16 mouse cellular contexts compared by ENCODE assay signal in the genomic region with DNA sequence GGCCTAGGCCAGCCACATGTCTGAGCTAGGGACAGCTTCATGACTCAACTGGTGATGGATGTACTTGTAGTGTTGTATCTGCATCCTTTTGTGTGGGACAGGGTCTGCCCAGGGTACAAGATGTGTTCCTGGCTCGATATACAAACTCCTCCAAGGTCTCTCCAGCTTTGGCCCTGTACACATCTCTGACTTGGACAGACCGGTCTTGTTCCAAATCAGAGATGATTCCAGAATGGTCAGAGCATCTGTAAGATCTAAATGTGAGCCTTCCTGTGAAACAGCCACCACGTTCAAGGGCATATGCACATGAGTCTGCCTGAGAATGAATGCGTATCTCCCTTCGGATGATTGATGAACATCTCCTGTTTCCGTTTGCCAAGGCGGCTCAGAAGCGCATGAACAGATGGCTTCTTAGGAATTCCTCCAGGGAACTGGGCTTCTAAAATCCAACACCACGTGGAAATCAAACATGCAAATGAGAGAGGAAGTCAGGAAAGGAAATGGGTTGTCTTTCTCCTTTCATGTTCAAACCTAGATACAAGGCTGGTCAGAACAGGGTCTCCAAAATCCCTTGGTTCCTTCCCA.
A peak's percentile ranks its signal among the peaks of the same experiment; 100 is the strongest.
DNase-seq lines count a peak whose midpoint lies in the region; ATAC-seq and TF ChIP-seq lines count a peak whose summit lies in the region.
"Had no signal": no experiment of that assay in that cellular context is flagged by ENCODE, and none has a peak within 500 bp of the region (broad histone marks: within the 10 kb centered on the region; RNA-seq: fewer than 3 reads in every experiment).

No protein-coding gene starts in this region.

- H3K9ac ChIP-seq in kidney, postnatal 0 days (ENCODE audit: low read depth, low read length), result no peak overlapping the region
- H3K9ac ChIP-seq: embryonic facial prominence, embryonic 12.5 days; heart, embryonic 13.5 days; liver, postnatal 0 days; midbrain, embryonic 13.5 days had no signal

- H3K36me3 ChIP-seq in kidney, postnatal 0 days (ENCODE audit: insufficient read depth, low read length), result no peaks in the 10 kb centered on the region
- H3K36me3 ChIP-seq: embryonic facial prominence, embryonic 12.5 days; heart, embryonic 13.5 days; midbrain, embryonic 13.5 days had no signal

- no peak for TF ChIP-seq CTCF in kidney, postnatal 0 days (IDR thresholded peaks at IDR 0.05; ENCODE audit: low read depth)

- WGBS in kidney, postnatal 0 days, result 49% methylated on average over 9 of the region's 9 CpGs

- no peak overlapping the region for H3K27ac ChIP-seq in kidney, postnatal 0 days
- H3K27ac ChIP-seq: embryonic facial prominence, embryonic 12.5 days; heart, embryonic 13.5 days; midbrain, embryonic 13.5 days had no signal

- H3K4me2 ChIP-seq in kidney, postnatal 0 days (ENCODE audit: low read length), result no peak overlapping the region
- H3K4me2 ChIP-seq: embryonic facial prominence, embryonic 12.5 days; heart, embryonic 13.5 days; midbrain, embryonic 13.5 days had no signal

- no peak for ATAC-seq in kidney, postnatal 0 days (replicated peaks; ENCODE audit: low FRiP score, low read depth)
- ATAC-seq: liver, postnatal 0 days; midbrain, embryonic 13.5 days had no signal

- peak; percentile 63 to 80 for DNase-seq in adrenal gland, adult (ENCODE audit: inconsistent age in 2 of 2, low spot score in 1 of 2)
- DNase-seq in adrenal gland, postnatal 4 days (ENCODE audit: low spot score in 2 of 2), result no peak
- DNase-seq in kidney, postnatal 0 days (ENCODE audit: low spot score), result peak; percentile 25
- no peak for DNase-seq in kidney, adult 8-10 months
- peak; percentile 47 for DNase-seq in adrenal gland, postnatal 14 days
- peak; percentile 36 to 46 for DNase-seq in layer of hippocampus, adult 8-10 months (ENCODE audit: low spot score in 2 of 2)
- DNase-seq in thymus, postnatal 14 days, result no peak
- no peak for DNase-seq in thymus, postnatal 36 days
- DNase-seq: kidney, adult 11 months; kidney, postnatal 25 days; liver, postnatal 0 days; lung, postnatal 4 days; right cerebral cortex, adult 18-20 months had no signal

- no peak overlapping the region for H3K4me3 ChIP-seq in kidney, postnatal 0 days (replicated peaks; ENCODE audit: low read depth, low read length)
- H3K4me3 ChIP-seq: embryonic facial prominence, embryonic 12.5 days; heart, embryonic 13.5 days; midbrain, embryonic 13.5 days had no signal

- no peaks in the 10 kb centered on the region for H3K4me1 ChIP-seq in kidney, postnatal 0 days (replicated peaks; ENCODE audit: insufficient read depth, low read length)
- H3K4me1 ChIP-seq: embryonic facial prominence, embryonic 12.5 days; midbrain, embryonic 13.5 days had no signal

- no peaks in the 10 kb centered on the region for H3K27me3 ChIP-seq in kidney, postnatal 0 days (ENCODE audit: insufficient read depth, low read length)
- H3K27me3 ChIP-seq: heart, embryonic 13.5 days; midbrain, embryonic 13.5 days had no signal

- no peaks in the 10 kb centered on the region; the same call in 1 of the 2 replicates for H3K9me3 ChIP-seq in kidney, postnatal 0 days (replicated peaks; ENCODE audit: low read length)
- H3K9me3 ChIP-seq: embryonic facial prominence, embryonic 12.5 days; heart, embryonic 13.5 days had no signal

Comparison
In these comparisons a context has a peak if more than half of its experiments do, and no peak if none do; other contexts are left out.
1. DNase-seq: peak in adrenal gland, adult (2 of 2), kidney, postnatal 0 days (single experiment), adrenal gland, postnatal 14 days (single experiment) and layer of hippocampus, adult 8-10 months (2 of 2); none in adrenal gland, postnatal 4 days (0 of 2), kidney, adult 8-10 months (0 of 2), thymus, postnatal 14 days (single experiment) and thymus, postnatal 36 days (0 of 2).